Mouse (Mus musculus) neutrophil, adult 65 days (primary cell): Measurements from ENCODE around the gene Mtg2. TPM values are rescaled to one million over a fixed set of nuclear protein-coding genes. Genes with fewer than 3 reads are reported as not detected.

Experiments
- total RNA-seq: library from RNA; stranded (reverse); gene quantifications from 2 replicates; pipeline ENCODE4 v1.2.4, GENCODE M21; 2023

Mtg2 gene
- 4.6 and 6.9 TPM in 2 replicates for total RNA-seq

DNA sequence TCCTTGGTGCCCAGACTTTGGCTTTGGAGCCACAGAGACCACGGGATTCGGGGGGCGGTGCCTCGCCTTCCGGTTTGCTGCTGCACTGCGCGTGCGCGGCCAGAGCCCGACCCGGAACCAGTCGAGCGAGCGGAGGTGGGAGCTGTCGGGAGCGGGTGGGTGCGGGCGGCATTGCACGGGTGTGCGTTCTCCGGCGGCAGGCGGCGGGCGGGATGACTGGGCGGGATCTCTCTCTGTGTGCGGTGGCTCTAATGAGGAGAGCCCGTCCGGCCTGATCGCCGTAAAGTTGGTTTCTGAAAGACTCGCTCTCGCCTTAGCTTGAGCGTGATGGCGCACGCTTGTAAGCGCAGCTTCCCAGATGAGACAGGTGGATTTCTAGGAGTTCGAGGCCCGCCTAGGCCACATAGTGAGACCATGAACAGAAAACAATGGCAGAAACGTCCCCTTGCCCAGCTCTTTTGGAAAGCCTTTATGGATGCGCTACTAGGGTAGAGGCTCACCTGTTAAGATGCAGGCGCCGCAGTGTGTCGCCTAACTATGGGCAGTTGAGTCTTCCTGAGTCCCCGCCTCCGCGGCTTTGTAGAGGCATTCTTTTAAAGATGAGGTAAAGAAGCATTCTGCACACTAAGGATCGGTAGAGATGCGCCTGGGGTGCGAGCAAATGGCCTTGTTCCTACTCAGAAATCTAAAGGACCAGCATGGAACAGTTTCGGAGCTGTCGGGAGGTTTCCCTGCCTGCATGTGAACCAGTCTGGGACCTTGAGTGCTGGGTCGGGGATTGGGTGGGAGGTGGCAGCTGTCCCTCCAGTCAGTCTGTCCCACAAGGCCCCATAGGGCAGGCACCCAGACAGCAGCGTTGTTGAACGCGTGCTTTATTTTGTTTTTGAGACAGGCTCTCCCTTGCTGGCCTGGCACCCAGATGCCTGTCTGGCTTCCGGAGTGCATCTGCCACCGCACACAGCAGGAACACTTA is at the start of gene Mtg2:
Gene Mtg2 (plus strand): TSS at position 108 of the 973 bp plus-strand sequence.

DNA sequence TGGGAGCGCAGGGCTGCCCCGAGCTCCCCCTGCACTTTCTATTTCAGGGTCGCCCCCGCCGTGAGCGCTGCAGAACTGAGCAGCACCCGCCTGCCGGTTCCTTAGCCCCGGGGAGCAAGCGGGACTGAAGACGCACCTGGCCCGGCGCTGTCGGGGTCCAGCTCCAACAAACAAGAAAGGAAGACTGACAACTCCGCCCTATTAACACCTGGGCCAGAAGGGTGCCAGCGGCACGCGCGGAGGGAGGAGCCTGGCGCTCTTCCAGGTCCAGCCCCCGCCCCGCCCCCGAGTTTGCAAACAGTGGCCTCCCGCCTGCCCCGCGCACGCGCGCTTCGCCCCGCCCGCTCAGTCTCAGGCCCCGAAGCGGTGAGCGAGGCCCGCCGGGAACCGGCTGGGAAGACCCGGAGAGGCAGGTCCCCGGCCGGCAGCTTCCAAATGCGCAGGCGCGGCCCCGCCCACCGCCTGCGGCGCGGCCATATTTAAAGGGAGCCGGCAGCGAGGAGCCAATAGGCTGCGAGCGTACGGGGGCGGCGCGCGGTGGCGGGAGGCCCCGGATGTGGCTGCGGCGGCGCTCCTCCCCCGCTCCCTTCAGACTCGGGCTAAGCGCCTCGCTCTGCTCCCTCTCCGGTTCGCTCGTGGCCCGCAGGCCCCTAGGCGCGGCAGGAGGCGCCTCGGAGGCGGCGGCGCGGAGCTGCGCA is 45.8 kb upstream of the Mtg2 start, which contains the start of gene Lsm14b:
Gene Lsm14b (plus strand): TSS at position 587 of the 698 bp plus-strand sequence.

DNA sequence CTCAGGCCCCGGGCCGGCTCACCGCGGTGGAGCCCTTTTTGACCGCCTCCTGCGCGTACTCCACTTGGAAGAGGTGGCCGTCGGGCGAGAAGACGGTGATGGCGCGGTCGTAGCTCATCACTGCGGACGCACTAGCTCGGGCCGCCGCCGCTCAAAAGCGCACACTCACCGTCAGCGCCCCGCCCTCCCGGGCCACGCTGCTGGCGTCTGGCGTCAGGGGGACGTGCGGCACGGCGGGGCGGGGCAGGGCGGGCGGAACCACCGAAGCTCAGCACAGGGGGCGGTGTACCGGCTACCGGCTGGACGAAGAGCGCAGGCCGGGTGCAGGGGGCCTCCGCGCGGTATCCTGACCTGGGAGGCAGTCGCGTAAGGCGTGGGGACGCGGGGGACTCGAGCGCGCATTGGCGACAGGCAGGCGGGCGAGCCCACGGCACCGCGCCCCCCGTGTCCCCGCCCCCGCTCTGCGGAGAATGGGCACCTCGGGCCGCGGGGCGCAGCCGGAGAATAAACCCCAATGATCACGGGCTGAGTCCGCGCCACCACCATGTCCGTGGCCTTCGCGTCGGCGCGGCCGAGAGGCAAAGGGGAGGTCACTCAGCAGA is 28.0 kb upstream of the Mtg2 start, which contains the start of the genes Psma7 and Ss18l1:
Gene Psma7 (minus strand): TSS at position 178 of the 602 bp plus-strand sequence.
Gene Ss18l1 (plus strand): TSS at position 254 of the 602 bp plus-strand sequence.

DNA sequence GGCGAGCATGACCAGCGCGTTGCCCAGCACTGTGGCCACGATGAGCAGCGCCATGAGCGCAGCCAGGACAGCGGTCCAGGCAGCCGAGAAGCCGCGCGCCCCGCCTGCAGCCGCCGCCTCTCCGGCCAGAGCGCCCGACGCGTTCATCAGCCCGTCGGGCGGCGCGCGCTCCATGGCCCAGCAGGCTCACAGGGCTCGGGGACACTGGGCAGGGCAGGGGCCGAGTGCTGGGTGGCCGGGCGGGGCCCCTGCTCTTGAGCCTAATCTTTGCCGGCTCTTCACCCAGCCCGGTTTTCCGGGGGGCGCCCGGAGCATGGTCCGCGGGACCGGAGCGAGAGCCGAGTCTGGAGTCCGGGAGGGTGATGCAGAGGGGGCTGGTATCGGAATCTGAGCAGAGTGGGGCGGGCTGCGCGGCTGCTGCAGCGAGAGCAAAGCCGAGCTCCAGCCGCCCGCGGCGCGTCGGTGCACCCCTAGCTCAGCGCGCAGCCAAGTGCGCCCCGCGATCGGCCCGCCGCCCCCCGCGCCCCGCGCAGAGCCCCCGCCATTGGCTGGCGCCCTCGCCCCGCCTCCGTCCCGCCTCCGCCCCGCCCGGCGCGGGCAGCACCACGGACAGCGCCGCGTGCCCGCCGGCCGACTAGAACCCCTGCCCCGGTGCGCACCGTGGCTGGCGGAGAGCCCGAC is 33.7 kb downstream of the Mtg2 start, which contains the start of gene Hrh3:
Gene Hrh3 (minus strand): TSS at position 511 of the 681 bp plus-strand sequence.

DNA sequence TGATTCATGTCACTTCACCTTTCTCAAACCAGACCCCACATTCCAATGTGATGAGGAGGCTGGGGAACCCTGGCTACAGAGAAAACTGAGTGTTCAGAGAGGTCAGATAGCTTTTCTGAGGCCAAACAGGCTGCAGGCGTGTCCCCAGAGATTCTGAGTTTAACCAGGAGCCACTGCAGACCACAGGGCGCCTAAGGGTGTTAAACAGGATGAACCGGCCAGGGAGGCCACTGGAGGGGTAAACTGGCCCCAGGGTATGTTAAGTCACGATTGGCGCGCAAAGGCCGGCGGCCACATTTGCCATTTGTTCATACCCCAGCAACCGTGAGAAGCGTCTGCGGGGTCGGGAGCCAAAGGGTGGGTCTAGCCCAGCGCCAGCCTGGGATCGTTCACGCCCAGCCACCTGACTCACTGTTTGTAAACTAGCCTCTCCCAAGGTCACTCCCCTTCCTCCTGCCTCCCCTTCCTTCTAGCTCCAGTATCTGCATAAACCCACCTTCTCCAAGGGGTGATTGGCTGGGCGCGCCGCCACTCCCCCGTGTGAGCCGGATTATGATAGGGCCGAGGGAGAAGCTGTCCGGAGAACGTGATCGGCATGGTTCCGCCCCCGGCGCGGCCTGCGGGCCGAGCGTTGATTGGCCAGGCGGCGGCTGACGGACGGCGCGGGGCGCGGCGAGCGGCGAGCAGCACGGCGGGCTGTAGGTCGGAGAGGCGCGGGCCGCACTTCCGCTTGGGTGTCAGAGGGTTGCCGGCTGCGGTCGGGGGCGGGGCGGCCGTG is 48.5 kb downstream of the Mtg2 start, which contains the start of gene Osbpl2:
Gene Osbpl2 (plus strand): TSS at position 646 of the 778 bp plus-strand sequence.

Other genes with a start within 250 kb of the Mtg2 start
- gene Taf4, start 93.9 kb upstream of the Mtg2 start, total RNA-seq, result 30.3 and 46.5 TPM in 2 replicates
- gene Lsm14b, start 45.6 kb upstream of the Mtg2 start, total RNA-seq, result 14.7 and 15.7 TPM in 2 replicates
- gene Psma7, start 28.2 kb upstream of the Mtg2 start, total RNA-seq, result 128 and 158 TPM in 2 replicates
- 3.4 and 3.8 TPM in 2 replicates for gene Ss18l1, start 28.1 kb upstream of the Mtg2 start, total RNA-seq
- not detected in 2 replicates for gene Hrh3, start 33.9 kb downstream of the Mtg2 start, total RNA-seq
- gene Osbpl2, start 48.7 kb downstream of the Mtg2 start, total RNA-seq, result 69.9 and 77.3 TPM in 2 replicates
- gene Adrm1, start 100.9 kb downstream of the Mtg2 start, total RNA-seq, result 69.8 and 76.8 TPM in 2 replicates
- 0.09 and 0.66 TPM in 2 replicates for gene Lama5, start 155.3 kb downstream of the Mtg2 start, total RNA-seq
- gene Rps21, start 186.8 kb downstream of the Mtg2 start, total RNA-seq, result 370 and 374 TPM in 2 replicates
- 21.0 and 30.1 TPM in 2 replicates for gene Cables2, start 202.9 kb downstream of the Mtg2 start, total RNA-seq
- gene Rbbp8nl, start 219.3 kb downstream of the Mtg2 start, total RNA-seq, result not detected in 2 replicates